Mouse (Mus musculus) cerebellum, adult (tissue): ENCODE measurements around the gene Trappc2l.
"Not testable (repeated sequence)": the region's sequence is repeated elsewhere in the genome, so short reads cannot be mapped to it uniquely, and the experiment has no call there.

Experiments
- ATAC-seq: cut with Nextera tagmentation; 2 replicates; pipeline ENCODE4 v1.9.2; 2017; ENCODE audit warnings: mild to moderate bottlenecking, moderate library complexity, mixed read lengths; ENCODE audit not compliant: insufficient number of reproducible peaks, low FRiP score, low TSS enrichment

Trappc2l gene

DNA sequence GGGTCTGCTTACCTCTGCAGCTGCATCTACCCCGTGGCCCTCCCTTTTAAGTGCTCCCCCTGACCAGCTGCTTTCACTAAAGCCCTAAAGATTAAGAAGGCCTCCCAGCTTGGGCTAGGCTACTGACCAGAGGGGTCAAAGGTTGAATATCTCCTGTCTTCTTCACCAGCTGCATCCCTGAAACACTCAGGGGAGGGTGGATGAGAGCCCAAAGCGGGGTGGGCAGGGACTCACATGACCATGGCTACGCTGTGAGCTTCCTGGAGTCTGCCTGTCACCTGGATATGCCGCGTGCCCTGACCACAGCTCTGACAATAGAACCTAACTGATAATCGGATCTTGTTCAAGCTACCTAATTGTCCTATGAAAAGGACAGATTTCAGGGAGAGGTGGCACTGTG is 11.3 kb downstream of the Trappc2l start, which contains the start of gene Pabpn1l:
TSS of gene Pabpn1l (minus strand) at position 13 of the 400 bp plus-strand sequence.
- ATAC-seq = no peak

GRCm38 (mm10) chr8:122623844-122624642 is 12.6 kb downstream of the Trappc2l start:
- no peak for ATAC-seq

DNA sequence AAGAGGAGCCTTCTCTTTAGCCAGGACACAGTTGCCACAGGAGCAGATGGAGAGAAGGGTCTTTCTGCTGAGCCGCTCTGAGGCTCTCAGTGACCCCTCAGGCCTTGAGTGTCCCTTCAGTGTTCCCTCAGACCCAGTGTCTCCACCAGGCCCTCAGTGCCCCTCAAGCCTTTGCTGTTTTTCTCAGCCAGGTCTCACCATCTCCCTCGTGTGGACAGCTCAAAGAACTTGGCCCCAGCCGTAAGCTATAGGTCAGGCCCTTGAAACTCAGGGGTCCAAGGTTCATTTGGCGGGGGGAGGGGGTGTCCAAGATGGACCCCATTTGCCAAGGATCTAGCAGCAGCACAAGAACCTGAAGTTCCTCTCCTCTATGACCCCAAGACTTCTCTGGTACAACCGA is 13.2 kb downstream of the Trappc2l start:
- ATAC-seq = no peak

DNA sequence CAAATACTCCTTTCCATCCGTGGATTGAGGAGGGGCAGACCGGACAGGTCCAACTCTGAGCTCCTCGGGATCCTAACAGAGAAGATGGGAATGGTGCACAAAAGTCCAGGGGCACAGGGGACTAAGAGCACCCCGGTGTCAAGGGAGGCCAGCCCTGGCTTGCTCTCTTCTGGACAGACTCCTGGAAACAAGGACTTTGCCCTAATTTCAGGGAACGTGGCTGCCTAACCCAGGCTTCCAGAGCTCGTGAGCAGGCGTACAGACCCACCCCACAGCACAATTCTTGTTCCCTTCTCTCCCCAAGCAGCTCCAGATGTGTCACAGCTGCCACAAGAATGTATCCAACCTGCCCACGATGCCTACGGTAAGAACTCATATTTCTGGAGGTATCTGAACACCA is 14.4 kb downstream of the Trappc2l start:
- no peak for ATAC-seq

DNA sequence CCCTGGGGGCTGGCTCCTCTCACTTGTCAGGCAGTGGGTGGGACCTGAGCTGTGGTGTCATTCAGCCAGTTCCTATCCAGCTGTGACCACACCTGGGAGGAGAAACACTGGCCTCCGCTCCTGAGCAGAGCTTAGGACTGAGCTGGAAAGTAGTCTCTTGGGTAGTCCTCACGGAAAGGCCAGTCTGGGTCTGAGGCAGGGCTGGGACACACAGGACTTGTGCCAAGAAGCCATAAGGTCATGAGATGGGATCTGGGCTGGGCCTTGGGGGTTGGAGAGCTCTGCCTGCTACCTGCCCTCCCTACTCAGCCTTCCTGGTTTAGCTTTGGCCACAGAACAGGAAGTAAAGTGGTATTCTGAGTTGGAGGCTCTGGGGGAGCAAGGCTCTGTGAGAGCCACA is 15.5 kb downstream of the Trappc2l start:
- no peak for ATAC-seq

DNA sequence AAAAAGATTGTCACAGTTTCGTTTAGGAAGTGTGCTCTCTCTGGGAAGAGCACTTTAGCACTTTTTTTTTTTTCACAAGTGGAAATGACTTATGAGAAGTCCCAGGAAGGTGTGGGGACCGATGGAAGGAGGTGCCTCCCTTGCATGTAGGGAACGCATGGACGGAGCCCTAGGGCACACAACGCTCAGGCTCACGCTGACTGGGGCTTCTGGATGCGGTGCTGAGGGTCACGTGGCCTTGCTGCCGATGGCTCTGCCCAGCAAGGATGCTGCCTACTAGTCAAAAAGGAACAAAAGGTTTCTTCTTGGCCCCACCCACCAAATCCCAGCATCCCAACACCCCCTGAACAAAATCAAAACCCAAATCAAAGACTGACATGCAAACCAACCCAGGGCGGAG is 17.9 kb downstream of the Trappc2l start:
- ATAC-seq = no peak

DNA sequence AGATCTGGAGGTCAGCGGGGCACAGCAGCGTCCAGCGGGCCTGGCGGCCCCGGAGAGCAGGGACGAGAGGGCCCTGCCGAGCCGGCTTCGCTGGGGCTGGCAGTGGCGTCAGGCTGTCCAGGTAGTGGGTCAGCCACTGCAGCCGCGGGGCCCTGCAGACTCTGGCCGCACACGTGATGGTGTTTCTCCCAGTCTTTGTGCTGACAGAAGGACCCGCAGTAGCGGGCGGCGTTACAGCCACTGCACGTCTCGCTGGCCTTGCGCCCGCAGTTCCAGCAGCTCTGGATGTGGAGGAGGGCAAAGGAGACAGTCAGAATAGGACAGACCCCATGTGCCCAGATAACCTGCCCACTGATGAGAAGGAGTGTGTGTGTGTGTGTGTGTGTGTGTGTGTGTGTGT is 19.3 kb downstream of the Trappc2l start:
- no peak for ATAC-seq

- not testable (repeated sequence) for ATAC-seq
These were observed 20.7 kb downstream of the Trappc2l start for GRCm38 (mm10) chr8:122632134-122632533.

DNA sequence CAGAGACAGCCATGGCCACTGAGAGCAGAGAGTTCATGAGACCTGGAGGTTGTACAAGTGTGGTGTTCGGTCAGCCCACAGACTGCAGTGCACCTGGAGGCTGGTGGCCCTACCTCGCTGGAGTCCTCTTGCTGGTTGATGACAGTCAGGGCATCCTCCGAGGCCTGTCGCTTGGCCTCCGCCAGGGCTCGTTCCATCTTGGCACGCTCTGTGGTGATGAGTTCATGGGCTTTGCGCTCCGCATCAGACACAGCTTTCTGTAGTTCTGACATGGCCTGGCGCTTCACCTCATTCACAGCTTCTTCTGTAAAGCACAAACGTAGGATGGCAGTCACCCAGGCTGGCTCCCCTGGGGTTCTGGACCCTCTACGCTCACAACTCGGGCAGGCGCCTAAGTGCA is 21.8 kb downstream of the Trappc2l start:
- ATAC-seq = no peak

DNA sequence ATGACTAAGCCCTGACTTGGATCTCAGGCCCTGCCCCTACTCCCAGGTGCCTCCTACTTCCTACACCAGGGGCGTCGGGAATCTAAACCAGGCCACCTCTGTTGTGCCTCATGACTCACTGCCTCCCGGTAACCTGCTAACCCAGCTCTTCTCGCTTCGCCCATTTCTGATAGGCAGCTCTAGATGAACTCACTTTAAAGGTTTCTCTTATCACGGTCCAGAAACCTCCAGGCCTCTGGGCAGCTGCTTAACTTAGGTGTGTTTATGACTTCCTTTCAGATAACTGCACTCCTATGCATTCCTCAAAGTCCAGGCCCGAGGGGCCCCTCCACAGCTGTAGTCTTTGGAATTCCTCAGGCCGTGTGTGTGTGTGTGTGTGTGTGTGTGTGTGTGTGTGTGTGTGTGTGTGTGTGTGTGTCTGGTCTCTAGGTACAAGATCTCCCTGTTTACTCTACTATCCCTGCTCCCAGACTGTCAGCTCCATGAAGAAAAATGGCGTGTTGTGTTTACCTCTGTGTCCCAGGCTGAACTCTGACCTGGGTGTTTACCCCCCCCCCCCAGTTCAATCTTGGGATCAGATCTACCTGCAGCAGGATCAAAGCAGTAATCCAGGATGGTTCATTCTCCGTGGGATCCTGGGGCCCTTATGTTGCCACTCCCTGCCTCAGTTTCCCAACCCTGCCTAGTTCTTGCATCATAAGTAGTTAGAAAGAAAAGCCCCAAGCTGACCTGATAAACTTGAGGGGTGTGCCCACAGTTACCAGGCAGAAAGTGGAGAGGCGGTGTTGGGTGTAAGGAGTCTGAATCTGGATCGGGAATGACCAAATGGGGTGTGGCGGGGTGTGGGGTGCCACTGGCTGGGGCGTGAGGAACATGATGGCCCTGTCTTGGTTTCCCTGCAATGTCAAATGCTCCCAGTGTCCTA is 24.7 kb downstream of the Trappc2l start:
- no peak for ATAC-seq

DNA sequence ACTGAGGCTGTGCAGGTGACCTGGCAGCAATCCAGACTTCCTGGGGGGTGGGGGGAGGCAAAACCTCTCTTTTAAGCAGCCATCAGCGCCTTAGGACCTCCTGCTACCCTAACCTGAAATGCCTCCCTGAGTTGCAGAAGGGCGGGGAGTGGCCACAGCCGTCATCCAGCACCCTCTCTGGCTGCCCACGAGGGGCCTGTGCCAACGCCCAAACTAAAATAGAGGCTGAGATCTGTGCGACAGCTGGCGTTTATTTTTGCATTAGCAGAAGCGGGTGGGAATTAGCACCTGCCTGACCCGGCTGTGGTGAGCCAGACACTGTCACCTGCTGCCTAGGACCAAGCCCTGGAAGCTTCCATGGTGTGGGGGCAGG is 25.3 kb downstream of the Trappc2l start:
- no peak for ATAC-seq

GRCm38 (mm10) chr8:122637230-122637629 is 25.8 kb downstream of the Trappc2l start:
- no peak for ATAC-seq

DNA sequence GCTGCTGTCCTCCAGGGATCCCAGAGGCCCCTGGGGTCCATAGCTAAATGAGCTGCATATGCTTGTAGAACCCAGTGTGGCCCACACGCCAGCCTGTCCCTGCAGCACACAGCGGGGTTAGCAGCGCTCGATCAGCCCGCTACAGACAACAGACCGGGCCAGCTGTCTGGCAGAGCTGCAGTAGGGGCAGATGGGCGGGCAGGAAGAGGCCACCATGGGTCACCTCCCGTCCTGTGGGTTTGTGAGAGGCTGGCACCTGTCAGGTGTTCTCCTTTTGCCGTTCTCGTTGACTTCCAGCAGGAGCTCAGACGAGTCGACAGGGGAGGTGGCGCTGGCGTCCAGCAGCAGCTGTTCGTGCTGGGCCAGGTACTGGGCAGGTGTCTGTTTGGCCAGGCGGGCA is 27.2 kb downstream of the Trappc2l start:
- ATAC-seq = 0 out of 2 replicates have a peak, but pooled peaks have one; percentile 21

DNA sequence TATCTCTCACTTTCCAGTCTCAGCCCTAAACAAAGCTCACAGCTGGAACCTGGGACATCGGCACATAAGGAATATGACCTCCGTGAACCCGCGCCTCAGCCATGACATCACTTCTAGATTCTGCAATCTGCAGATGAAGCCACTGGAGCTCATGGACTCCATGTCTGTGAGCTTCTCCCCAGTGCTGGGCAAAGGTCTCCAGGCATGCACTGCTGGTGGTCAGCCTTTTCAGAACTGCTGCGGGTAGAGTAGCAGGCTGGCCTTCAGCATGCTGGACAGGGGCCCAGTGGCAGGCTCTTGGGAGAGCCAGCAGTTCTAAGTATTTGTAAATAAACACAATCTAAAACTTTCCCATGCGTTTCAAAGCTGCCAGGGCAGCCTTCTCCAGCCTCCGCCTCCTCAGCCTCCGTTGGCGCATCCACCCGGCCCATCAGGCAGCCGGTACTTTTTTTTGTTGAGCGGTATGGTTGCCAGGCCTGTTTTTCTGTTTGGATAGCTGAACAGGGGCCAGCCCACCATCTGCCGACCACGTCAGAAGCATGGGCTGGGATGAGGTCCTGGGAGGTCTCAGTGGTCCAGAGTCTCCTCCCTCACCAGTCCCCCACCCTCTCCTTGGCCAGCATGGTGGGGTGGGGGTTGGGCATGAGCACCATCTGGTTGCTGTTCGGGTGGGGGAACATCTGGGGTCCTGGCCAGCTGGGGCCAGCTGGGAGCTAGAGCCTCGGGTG is 28.2 kb downstream of the Trappc2l start:
- peak; percentile 6; the same call in 1 of the 2 replicates for ATAC-seq

DNA sequence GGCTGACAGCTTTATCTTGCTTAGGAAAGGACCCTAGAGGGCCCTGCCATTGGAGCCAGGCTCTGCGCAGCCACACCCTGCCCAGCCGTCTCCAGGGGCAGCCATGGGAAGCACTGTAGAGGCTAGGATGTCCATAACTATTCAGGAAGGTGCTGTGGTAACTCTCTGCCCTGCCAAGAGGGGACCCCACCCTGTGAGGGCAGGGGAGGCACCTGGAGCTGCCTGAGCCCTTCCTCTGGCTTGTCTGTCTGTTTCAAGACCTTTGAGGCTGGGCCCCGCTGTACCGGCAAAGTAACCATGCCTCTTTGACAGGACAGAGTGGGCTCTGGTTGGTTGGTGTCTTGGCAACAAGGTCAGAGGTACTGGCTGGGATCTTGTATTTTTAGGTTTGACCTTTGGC is 29.4 kb downstream of the Trappc2l start:
- no peak for ATAC-seq

- ATAC-seq = no peak
These were observed 30.0 kb downstream of the Trappc2l start for GRCm38 (mm10) chr8:122641406-122641805.

DNA sequence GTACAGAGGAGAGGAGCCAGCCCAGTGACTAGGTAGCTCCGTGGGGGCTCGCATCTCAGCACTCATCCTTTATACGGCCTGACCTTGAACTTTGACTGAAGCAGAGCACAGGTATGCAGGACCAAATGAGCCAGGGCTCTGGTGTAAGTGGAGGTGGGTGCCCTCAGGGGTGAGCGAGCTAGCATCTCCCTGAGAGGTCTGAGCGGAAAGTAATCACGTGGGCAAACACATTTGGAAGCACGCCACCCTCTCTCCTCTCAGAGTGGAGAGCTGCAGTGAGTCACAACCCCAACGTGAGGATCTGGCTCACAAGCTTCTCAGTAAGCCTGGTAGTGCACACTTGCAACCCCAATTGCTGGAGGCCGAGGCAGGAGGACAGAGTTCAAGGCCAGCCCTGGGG is 30.6 kb downstream of the Trappc2l start:
- ATAC-seq = no peak

- ATAC-seq = no peak
These were observed 32.9 kb downstream of the Trappc2l start for GRCm38 (mm10) chr8:122644175-122644954.

DNA sequence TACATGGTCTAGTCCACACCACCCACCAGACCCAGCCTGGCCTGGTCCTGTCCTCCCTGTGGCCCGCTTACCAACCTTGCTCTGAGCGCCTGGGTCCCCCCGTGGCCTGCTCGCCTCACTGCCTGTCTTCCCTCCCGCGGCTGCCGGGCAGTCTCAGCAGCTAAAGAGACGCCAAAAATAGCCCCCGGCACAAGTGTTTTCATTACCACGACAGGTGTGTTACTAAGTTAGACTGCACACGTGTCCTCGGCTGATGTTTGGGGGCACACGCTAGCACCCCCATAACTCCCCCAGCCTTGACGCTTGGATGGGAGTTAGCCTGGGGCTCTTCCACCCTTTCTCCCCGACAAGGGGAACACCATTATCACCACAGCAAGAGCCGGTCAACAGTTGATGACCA is 34.9 kb downstream of the Trappc2l start:
- ATAC-seq = no peak
